Mouse (Mus musculus): ENCODE measurements around the gene Spink2.

DNA sequence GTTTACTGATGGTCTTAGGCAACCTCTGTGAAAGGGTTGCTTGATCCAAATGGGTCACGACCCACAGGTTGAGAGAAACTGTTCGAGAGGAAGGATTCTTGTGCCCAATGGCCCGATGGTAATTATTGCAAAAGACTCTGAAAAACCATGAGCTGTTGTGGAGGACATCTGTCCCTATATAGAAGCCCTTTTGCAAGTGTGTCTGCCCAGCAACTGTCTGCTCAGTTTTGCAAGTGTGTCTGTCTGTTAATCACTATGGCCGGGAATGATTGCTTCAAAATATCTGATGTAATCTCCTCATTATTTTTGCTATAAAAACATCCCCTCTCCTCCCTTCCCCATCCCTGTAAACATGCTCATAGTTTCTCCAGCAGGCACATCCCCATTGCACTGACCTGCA is 20.2 kb downstream of the Spink2 start:
- no peak for TF ChIP-seq CTCF (IDR thresholded peaks at IDR 0.05; ENCODE audit: borderline replicate concordance, insufficient read depth, low read length)
- no peak for TF ChIP-seq POLR2A (IDR thresholded peaks at IDR 0.05; ENCODE audit: low read depth, low read length)

Data from embryonic fibroblast, embryonic 13.5 days (primary cell).